Mouse (Mus musculus): ENCODE measurements at regions not wholly inside any gene's neighbourhood (a gene's known extent, or its start where the extent isn't known, plus 50 kb on each side); places are given as distances from the start of the nearest gene placed in this dataset.

GRCm38 (mm10) chr6:82846587-82847150 lies 72.4 kb upstream of the Hk2 start:
- no peaks in the 10 kb centered on the region for H3K27me3 ChIP-seq (ENCODE audit: control insufficient read depth, insufficient read depth, low read length)
- ATAC-seq (replicated peaks; ENCODE audit: insufficient number of reproducible peaks, low FRiP score, low TSS enrichment, low read depth): no peak
- no peak overlapping the region for H3K4me2 ChIP-seq (ENCODE audit: low read depth, low read length)
- H3K4me3 ChIP-seq (ENCODE audit: low read depth, low read length): no peak overlapping the region
- H3K36me3 ChIP-seq (replicated peaks; ENCODE audit: control insufficient read depth, insufficient read depth, low read depth, low read length): no peaks in the 10 kb centered on the region
- H3K4me1 ChIP-seq (ENCODE audit: control insufficient read depth, insufficient read depth, low read length): no peaks in the 10 kb centered on the region
- no peak overlapping the region for H3K27ac ChIP-seq (replicated peaks; ENCODE audit: low read depth, low read length)
- DNase-seq (ENCODE audit: low spot score): no peak
- no peaks in the 10 kb centered on the region for H3K9me3 ChIP-seq (replicated peaks; ENCODE audit: control insufficient read depth, low read length)
- no peak overlapping the region for H3K9ac ChIP-seq (replicated peaks; ENCODE audit: low read length)
- WGBS: 79% methylated on average over 8 of the region's 8 CpGs

- 57% methylated on average over 3 of the region's 3 CpGs for WGBS
- H3K27me3 ChIP-seq (ENCODE audit: control insufficient read depth, insufficient read depth, low read length): no peaks in the 10 kb centered on the region
- ATAC-seq (replicated peaks; ENCODE audit: insufficient number of reproducible peaks, low FRiP score, low TSS enrichment, low read depth) (no peak), DNase-seq (ENCODE audit: low spot score) (peak; percentile 49)
- no peaks in the 10 kb centered on the region for H3K36me3 ChIP-seq (replicated peaks; ENCODE audit: control insufficient read depth, insufficient read depth, low read depth, low read length)
- H3K4me2 ChIP-seq (ENCODE audit: low read depth, low read length): no peak overlapping the region
- H3K4me3 ChIP-seq (ENCODE audit: low read depth, low read length): no peak overlapping the region
- no peaks in the 10 kb centered on the region for H3K4me1 ChIP-seq (ENCODE audit: control insufficient read depth, insufficient read depth, low read length)
- H3K9ac ChIP-seq (replicated peaks; ENCODE audit: low read length): no peak overlapping the region
- no peaks in the 10 kb centered on the region for H3K9me3 ChIP-seq (replicated peaks; ENCODE audit: control insufficient read depth, low read length)
- H3K27ac ChIP-seq (replicated peaks; ENCODE audit: low read depth, low read length): no peak overlapping the region
Observed at GRCm38 (mm10) chr6:82844432-82844831, 70.2 kb upstream of the Hk2 start.

GRCm38 (mm10) chr6:82843881-82844280 lies 69.6 kb upstream of the Hk2 start:
- Histone ChIP-seq H3K4me3 (ENCODE audit: low read depth, low read length) (no peak overlapping the region), H3K9me3 (replicated peaks; ENCODE audit: control insufficient read depth, low read length) (no peaks in the 10 kb centered on the region), H3K27me3 (ENCODE audit: control insufficient read depth, insufficient read depth, low read length) (no peaks in the 10 kb centered on the region), H3K36me3 (replicated peaks; ENCODE audit: control insufficient read depth, insufficient read depth, low read depth, low read length) (no peaks in the 10 kb centered on the region), H3K4me2 (ENCODE audit: low read depth, low read length) (no peak overlapping the region), H3K27ac (replicated peaks; ENCODE audit: low read depth, low read length) (no peak overlapping the region), H3K9ac (replicated peaks; ENCODE audit: low read length) (no peak overlapping the region), H3K4me1 (ENCODE audit: control insufficient read depth, insufficient read depth, low read length) (no peaks in the 10 kb centered on the region)
- WGBS: 80% methylated on average over 4 of the region's 4 CpGs
- ATAC-seq (replicated peaks; ENCODE audit: insufficient number of reproducible peaks, low FRiP score, low TSS enrichment, low read depth) (no peak), DNase-seq (ENCODE audit: low spot score) (no peak)

- no peak overlapping the region for H3K27ac ChIP-seq (replicated peaks; ENCODE audit: low read depth, low read length)
- no peaks in the 10 kb centered on the region for H3K9me3 ChIP-seq (replicated peaks; ENCODE audit: control insufficient read depth, low read length)
- H3K27me3 ChIP-seq (ENCODE audit: control insufficient read depth, insufficient read depth, low read length): no peaks in the 10 kb centered on the region
- no peak overlapping the region for H3K4me3 ChIP-seq (ENCODE audit: low read depth, low read length)
- no peak overlapping the region for H3K4me2 ChIP-seq (ENCODE audit: low read depth, low read length)
- DNase-seq (ENCODE audit: low spot score) (no peak), ATAC-seq (replicated peaks; ENCODE audit: insufficient number of reproducible peaks, low FRiP score, low TSS enrichment, low read depth) (no peak)
- no peaks in the 10 kb centered on the region for H3K4me1 ChIP-seq (ENCODE audit: control insufficient read depth, insufficient read depth, low read length)
- WGBS: 61% methylated on average over 9 of the region's 9 CpGs
- H3K9ac ChIP-seq (replicated peaks; ENCODE audit: low read length): no peak overlapping the region
- no peaks in the 10 kb centered on the region for H3K36me3 ChIP-seq (replicated peaks; ENCODE audit: control insufficient read depth, insufficient read depth, low read depth, low read length)
Observed at GRCm38 (mm10) chr6:82837246-82837645, 63.0 kb upstream of the Hk2 start.

- Histone ChIP-seq H3K9me3 (replicated peaks; ENCODE audit: control insufficient read depth, low read length) (no peaks in the 10 kb centered on the region), H3K4me1 (ENCODE audit: control insufficient read depth, insufficient read depth, low read length) (no peaks in the 10 kb centered on the region), H3K4me3 (ENCODE audit: low read depth, low read length) (no peak overlapping the region), H3K27ac (replicated peaks; ENCODE audit: low read depth, low read length) (no peak overlapping the region), H3K36me3 (replicated peaks; ENCODE audit: control insufficient read depth, insufficient read depth, low read depth, low read length) (no peaks in the 10 kb centered on the region), H3K27me3 (ENCODE audit: control insufficient read depth, insufficient read depth, low read length) (no peaks in the 10 kb centered on the region), H3K4me2 (ENCODE audit: low read depth, low read length) (no peak overlapping the region), H3K9ac (replicated peaks; ENCODE audit: low read length) (no peak overlapping the region)
- ATAC-seq (replicated peaks; ENCODE audit: insufficient number of reproducible peaks, low FRiP score, low TSS enrichment, low read depth): no peak
- WGBS: 80% methylated on average over 11 of the region's 11 CpGs
- no peak for DNase-seq (ENCODE audit: low spot score)
Observed at GRCm38 (mm10) chr6:82835222-82836064, 61.2 kb upstream of the Hk2 start.

- Histone ChIP-seq H3K9ac (replicated peaks; ENCODE audit: low read length) (no peak overlapping the region), H3K36me3 (replicated peaks; ENCODE audit: control insufficient read depth, insufficient read depth, low read depth, low read length) (no peaks in the 10 kb centered on the region), H3K27ac (replicated peaks; ENCODE audit: low read depth, low read length) (no peak overlapping the region), H3K27me3 (ENCODE audit: control insufficient read depth, insufficient read depth, low read length) (no peaks in the 10 kb centered on the region), H3K9me3 (replicated peaks; ENCODE audit: control insufficient read depth, low read length) (no peaks in the 10 kb centered on the region), H3K4me3 (ENCODE audit: low read depth, low read length) (no peak overlapping the region), H3K4me1 (ENCODE audit: control insufficient read depth, insufficient read depth, low read length) (no peaks in the 10 kb centered on the region), H3K4me2 (ENCODE audit: low read depth, low read length) (no peak overlapping the region)
- ATAC-seq (replicated peaks; ENCODE audit: insufficient number of reproducible peaks, low FRiP score, low TSS enrichment, low read depth) (no peak), DNase-seq (ENCODE audit: low spot score) (no peak)
- 89% methylated on average over 6 of the region's 6 CpGs for WGBS
Observed at GRCm38 (mm10) chr6:82833867-82834266, 59.6 kb upstream of the Hk2 start.

GRCm38 (mm10) chr6:82831211-82831610 lies 57.0 kb upstream of the Hk2 start:
- H3K27ac ChIP-seq (replicated peaks; ENCODE audit: low read depth, low read length): no peak overlapping the region
- peak; percentile 21 for DNase-seq (ENCODE audit: low spot score)
- WGBS: 15% methylated on average over 1 of the region's 1 CpGs

GRCm38 (mm10) chr6:82824684-82825083 lies 50.4 kb upstream of the Hk2 start:
- ATAC-seq (replicated peaks; ENCODE audit: insufficient number of reproducible peaks, low FRiP score, low TSS enrichment, low read depth) (no peak), DNase-seq (ENCODE audit: low spot score) (no peak)
- Histone ChIP-seq H3K27ac (replicated peaks; ENCODE audit: low read depth, low read length) (no peak overlapping the region), H3K9ac (replicated peaks; ENCODE audit: low read length) (no peak overlapping the region), H3K4me2 (ENCODE audit: low read depth, low read length) (no peak overlapping the region), H3K4me3 (ENCODE audit: low read depth, low read length) (no peak overlapping the region), H3K9me3 (replicated peaks; ENCODE audit: control insufficient read depth, low read length) (no peaks in the 10 kb centered on the region), H3K36me3 (replicated peaks; ENCODE audit: control insufficient read depth, insufficient read depth, low read depth, low read length) (no peaks in the 10 kb centered on the region), H3K4me1 (ENCODE audit: control insufficient read depth, insufficient read depth, low read length) (no peaks in the 10 kb centered on the region), H3K27me3 (ENCODE audit: control insufficient read depth, insufficient read depth, low read length) (no peaks in the 10 kb centered on the region)
- WGBS: 85% methylated on average over 3 of the region's 3 CpGs

More at GRCm38 (mm10) chr6:82831211-82831610, 57.0 kb upstream of the Hk2 start:
- Histone ChIP-seq H3K36me3 (replicated peaks; ENCODE audit: control insufficient read depth, insufficient read depth, low read depth, low read length) (no peaks in the 10 kb centered on the region), H3K27me3 (ENCODE audit: control insufficient read depth, insufficient read depth, low read length) (no peaks in the 10 kb centered on the region), H3K4me2 (ENCODE audit: low read depth, low read length) (no peak overlapping the region), H3K4me3 (ENCODE audit: low read depth, low read length) (no peak overlapping the region), H3K4me1 (ENCODE audit: control insufficient read depth, insufficient read depth, low read length) (no peaks in the 10 kb centered on the region), H3K9me3 (replicated peaks; ENCODE audit: control insufficient read depth, low read length) (no peaks in the 10 kb centered on the region), H3K9ac (replicated peaks; ENCODE audit: low read length) (no peak overlapping the region)
- ATAC-seq (replicated peaks; ENCODE audit: insufficient number of reproducible peaks, low FRiP score, low TSS enrichment, low read depth): no peak

Data from embryonic facial prominence, embryonic 11.5 days (tissue).